Mouse (Mus musculus) hindbrain, embryonic 14.5 days (tissue): ENCODE results near the gene Slc25a28. TPM values are rescaled to one million over a fixed set of nuclear protein-coding genes. Genes with fewer than 3 reads are reported as not detected.
A peak's percentile ranks its signal among the peaks of the same experiment; 100 is the strongest.

Experiments
- ATAC-seq: fragments of 200-750 bp; cut with Nextera tagmentation; 2 replicates; pipeline ENCODE4 v1.8.0; 2017; ENCODE audit warnings: moderate number of reproducible peaks, mild to moderate bottlenecking, moderate TSS enrichment, moderate library complexity; ENCODE audit not compliant: low FRiP score
- DNase-seq: peaks from one replicate; pipeline ENCODE4 v3.0.0-alpha.2; 2015; ENCODE audit warnings: low spot score
- H3K27ac ChIP-seq: fragments of 300-500 bp; sonication (generic); 2 replicates; pipeline ENCODE4 v1.5.1; 2014; ENCODE audit warnings: mild to moderate bottlenecking, moderate library complexity
- H3K27me3 ChIP-seq: fragments of 300-500 bp; sonication (generic); 2 replicates; pipeline ENCODE4 v1.6.1; 2014; ENCODE audit warnings: mild to moderate bottlenecking, low read length, mixed read lengths; ENCODE audit not compliant: control insufficient read depth, insufficient read depth
- H3K36me3 ChIP-seq: fragments of 300-500 bp; sonication (generic); replicated peaks from 2 replicates; pipeline ENCODE4 v1.6.1; 2014; ENCODE audit not compliant: control insufficient read depth, insufficient read depth
- H3K4me1 ChIP-seq: fragments of 300-500 bp; sonication (generic); replicated peaks from 2 replicates; pipeline ENCODE4 v1.6.1; 2014; ENCODE audit warnings: antibody characterized with exemption, low read length, mixed read lengths; ENCODE audit not compliant: control insufficient read depth, insufficient read depth
- H3K4me2 ChIP-seq: fragments of 300-500 bp; sonication (generic); replicated peaks from 2 replicates; pipeline ENCODE4 v1.6.1; 2014; ENCODE audit warnings: mild to moderate bottlenecking, moderate library complexity
- H3K4me3 ChIP-seq: fragments of 300-500 bp; sonication (generic); replicated peaks from 2 replicates; pipeline ENCODE4 v1.5.1; 2014; ENCODE audit warnings: mild to moderate bottlenecking, low read length
- H3K9ac ChIP-seq: fragments of 300-500 bp; sonication (generic); 2 replicates; pipeline ENCODE4 v1.6.1; 2014
- H3K9me3 ChIP-seq: fragments of 300-500 bp; sonication (generic); 2 replicates; pipeline ENCODE4 v1.6.1; 2016; ENCODE audit warnings: low read length; ENCODE audit not compliant: control insufficient read depth
- WGBS: fragments of 180-500 bp; shearing (Covaris S2); extraction: QIAGEN DNeasy Blood & Tissue Kit; methylation state at CpG from one replicate; pipeline ENCODE4 v1.1.7; 2014; 5-methylcytosine and 5-hydroxymethylcytosine counted together
- polyA plus RNA-seq: library from polyadenylated mRNA; unstranded; fragments of >200 nt; fragmentation: Nextera tagmentation; extraction: Ambion mirVana; gene quantifications from 2 replicates; pipeline ENCODE4 v1.2.1, GENCODE M21; 2014

Gene Slc25a28
- polyA plus RNA-seq, 1 experiment from 2014 or later: 14.2 TPM

GRCm38 (mm10) chr19:43648343-43648742, 26.3 kb downstream of the Slc25a28 start:
- no peak overlapping the region for H3K27ac ChIP-seq
- no peaks in the 10 kb centered on the region for H3K36me3 ChIP-seq
- no peak overlapping the region for H3K4me3 ChIP-seq
- no peak overlapping the region for H3K9ac ChIP-seq
- no peaks in the 10 kb centered on the region for H3K4me1 ChIP-seq
- DNase-seq: no peak
- WGBS: 91% methylated on average over 4 of the region's 4 CpGs
- H3K9me3 ChIP-seq: no peaks in the 10 kb centered on the region
- ATAC-seq: no peak
- H3K27me3 ChIP-seq: no peaks in the 10 kb centered on the region
- no peak overlapping the region for H3K4me2 ChIP-seq

DNA sequence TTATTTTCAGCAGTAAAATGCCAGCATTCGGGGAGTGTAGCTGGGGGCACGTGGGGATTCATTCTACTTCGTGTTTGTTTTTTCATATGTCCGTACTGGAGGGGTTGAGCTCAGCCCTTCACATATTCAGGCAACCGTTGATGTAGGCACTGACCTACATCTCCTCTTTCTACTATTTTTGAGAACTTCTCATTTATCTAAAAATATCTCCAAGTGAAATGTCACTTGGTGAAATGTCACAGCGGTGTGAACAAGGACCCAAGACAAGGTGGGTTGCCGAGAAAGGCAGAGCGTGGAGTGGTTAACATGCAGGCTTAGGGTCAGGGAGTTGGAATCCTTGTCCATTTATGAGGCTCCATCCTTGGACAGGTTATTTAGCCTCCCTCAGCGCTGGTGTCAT, 27.4 kb downstream of the Slc25a28 start:
- Histone ChIP-seq H3K4me2 (no peak overlapping the region), H3K36me3 (no peaks in the 10 kb centered on the region), H3K9me3 (no peaks in the 10 kb centered on the region), H3K4me3 (no peak overlapping the region), H3K27ac (no peak overlapping the region), H3K27me3 (no peaks in the 10 kb centered on the region), H3K9ac (no peak overlapping the region), H3K4me1 (no peaks in the 10 kb centered on the region)
- ATAC-seq: no peak
- WGBS: 90% methylated on average over 9 of the region's 9 CpGs
- DNase-seq: no peak

DNA sequence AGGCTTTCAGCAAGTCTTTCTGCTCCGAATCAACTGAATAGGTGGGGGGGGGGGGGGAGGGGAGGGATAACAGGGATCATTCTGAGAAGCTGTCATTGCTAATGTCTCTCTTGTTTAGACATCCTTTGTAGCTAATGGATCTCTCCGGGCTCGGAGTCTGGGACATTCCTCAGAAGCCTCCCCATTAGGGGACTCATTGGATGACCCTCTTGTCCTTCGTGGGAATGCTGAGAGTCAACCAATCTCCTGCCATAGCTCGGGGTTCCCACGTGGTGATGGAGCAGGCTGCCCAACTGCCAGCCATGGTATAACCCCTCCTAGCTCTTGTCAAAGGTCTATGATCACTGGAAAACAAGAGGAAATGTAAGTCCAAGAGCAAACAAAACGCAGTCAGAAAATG, 27.8 kb downstream of the Slc25a28 start:
- H3K27me3 ChIP-seq: no peaks in the 10 kb centered on the region
- ATAC-seq (no peak), DNase-seq (no peak)
- no peak overlapping the region for H3K9ac ChIP-seq
- no peak overlapping the region for H3K4me3 ChIP-seq
- H3K4me1 ChIP-seq: no peaks in the 10 kb centered on the region
- no peaks in the 10 kb centered on the region for H3K9me3 ChIP-seq
- WGBS: 57% methylated on average over 7 of the region's 7 CpGs
- H3K36me3 ChIP-seq: no peaks in the 10 kb centered on the region
- no peak overlapping the region for H3K27ac ChIP-seq
- H3K4me2 ChIP-seq: no peak overlapping the region

- no peaks in the 10 kb centered on the region for H3K27me3 ChIP-seq
- no peaks in the 10 kb centered on the region for H3K36me3 ChIP-seq
- no peaks in the 10 kb centered on the region for H3K9me3 ChIP-seq
- H3K9ac ChIP-seq: no peak overlapping the region
- no peak overlapping the region for H3K27ac ChIP-seq
- DNase-seq (no peak), ATAC-seq (no peak)
- no peaks in the 10 kb centered on the region for H3K4me1 ChIP-seq
- H3K4me2 ChIP-seq: no peak overlapping the region
- no peak overlapping the region for H3K4me3 ChIP-seq
- WGBS: 92% methylated on average over 9 of the region's 9 CpGs
Observed at GRCm38 (mm10) chr19:43645508-43645907, 29.2 kb downstream of the Slc25a28 start.

DNA sequence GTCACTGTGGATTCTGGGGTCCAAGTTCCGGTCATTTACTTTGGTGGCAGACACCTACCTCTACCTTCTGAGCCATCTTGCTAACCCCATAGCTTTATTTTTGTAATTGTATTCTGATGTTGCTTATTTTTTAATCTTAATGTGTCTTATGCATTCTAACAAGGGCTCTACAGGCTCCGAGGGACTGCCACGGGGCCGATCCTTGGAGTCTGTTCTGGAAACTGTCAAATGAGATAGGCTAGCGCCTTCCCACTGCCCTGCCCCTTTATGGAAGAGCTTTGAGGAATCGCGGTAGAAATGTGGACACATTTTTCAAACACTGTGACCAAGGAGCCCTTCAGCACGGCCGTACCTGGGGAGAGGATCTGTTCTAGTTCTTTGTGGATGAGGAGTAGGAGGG, 31.8 kb downstream of the Slc25a28 start:
- no peak overlapping the region for H3K4me3 ChIP-seq
- WGBS: 87% methylated on average over 9 of the region's 9 CpGs
- H3K9ac ChIP-seq: no peak overlapping the region
- no peaks in the 10 kb centered on the region for H3K4me1 ChIP-seq
- DNase-seq (no peak), ATAC-seq (no peak)
- H3K36me3 ChIP-seq: no peaks in the 10 kb centered on the region
- H3K27ac ChIP-seq: no peak overlapping the region
- H3K9me3 ChIP-seq: no peaks in the 10 kb centered on the region
- no peak overlapping the region for H3K4me2 ChIP-seq
- no peaks in the 10 kb centered on the region for H3K27me3 ChIP-seq

DNA sequence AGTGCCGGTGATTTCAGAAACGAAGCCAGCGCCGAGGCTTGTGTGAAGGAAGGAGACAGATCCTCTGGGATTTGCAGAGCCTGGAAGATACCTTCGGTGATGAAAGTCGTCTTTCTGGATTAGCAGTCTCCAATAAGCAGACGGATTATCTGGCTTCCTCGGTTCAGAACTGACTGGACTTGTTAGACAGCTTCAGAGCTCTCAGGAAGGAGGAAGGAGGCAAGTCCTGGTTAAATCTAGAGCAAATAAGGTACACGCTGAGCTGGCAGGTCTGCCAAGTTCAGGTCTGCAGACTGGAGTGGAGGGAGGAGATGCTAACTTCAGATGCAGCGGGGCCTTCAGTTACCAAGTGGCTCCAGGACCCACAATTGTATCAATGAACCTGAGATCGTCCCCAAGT, 32.8 kb downstream of the Slc25a28 start:
- Histone ChIP-seq H3K36me3 (no peaks in the 10 kb centered on the region), H3K4me2 (no peak overlapping the region), H3K4me1 (no peaks in the 10 kb centered on the region), H3K27me3 (no peaks in the 10 kb centered on the region), H3K27ac (no peak overlapping the region), H3K9ac (no peak overlapping the region), H3K4me3 (no peak overlapping the region), H3K9me3 (no peaks in the 10 kb centered on the region)
- no peak for DNase-seq
- WGBS: 76% methylated on average over 11 of the region's 11 CpGs
- no peak for ATAC-seq

GRCm38 (mm10) chr19:43630466-43631251, 44.0 kb downstream of the Slc25a28 start:
- H3K27ac ChIP-seq: no peak overlapping the region
- DNase-seq: peak; percentile 85
- no peak overlapping the region for H3K4me2 ChIP-seq
- H3K4me1 ChIP-seq: no peaks in the 10 kb centered on the region
- WGBS: 32% methylated on average over 12 of the region's 12 CpGs
- H3K36me3 ChIP-seq: no peaks in the 10 kb centered on the region
- H3K4me3 ChIP-seq: no peak overlapping the region
- H3K9me3 ChIP-seq: no peaks in the 10 kb centered on the region
- no peak for ATAC-seq
- H3K27me3 ChIP-seq: no peaks in the 10 kb centered on the region
- H3K9ac ChIP-seq: no peak overlapping the region

DNA sequence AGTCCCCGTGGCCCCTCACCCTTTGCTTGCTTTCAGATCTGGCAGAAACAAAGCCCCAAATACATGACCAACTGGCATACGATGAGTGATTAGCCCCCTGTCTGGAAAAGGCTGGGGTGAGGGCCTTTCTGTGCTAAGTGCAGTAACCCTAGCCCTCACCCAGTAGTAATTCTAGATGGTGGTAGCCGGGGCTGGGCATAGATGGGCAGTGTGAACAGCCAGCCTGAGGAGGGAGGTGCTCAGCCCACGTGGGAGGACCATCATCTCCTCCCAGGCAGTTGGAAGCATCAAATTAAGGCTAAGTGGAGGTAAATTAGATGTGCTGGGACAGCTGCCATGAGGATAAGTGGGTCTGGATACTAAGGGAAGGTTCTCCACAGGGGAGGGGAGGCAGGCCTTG, 45.6 kb downstream of the Slc25a28 start:
- H3K4me1 ChIP-seq: no peaks in the 10 kb centered on the region
- H3K9me3 ChIP-seq: no peaks in the 10 kb centered on the region
- 0 out of 2 replicates have a peak, but pooled peaks cover 5% of the 10 kb centered on the region for H3K27me3 ChIP-seq
- no peaks in the 10 kb centered on the region for H3K36me3 ChIP-seq
- H3K4me2 ChIP-seq: no peak overlapping the region
- H3K27ac ChIP-seq: no peak overlapping the region
- no peak for ATAC-seq
- WGBS: 35% methylated on average over 4 of the region's 4 CpGs
- DNase-seq: no peak
- H3K4me3 ChIP-seq: no peak overlapping the region
- no peak overlapping the region for H3K9ac ChIP-seq

GRCm38 (mm10) chr19:43627345-43627744, 47.3 kb downstream of the Slc25a28 start:
- 92% methylated on average over 3 of the region's 3 CpGs for WGBS
- DNase-seq (no peak), ATAC-seq (no peak)
- Histone ChIP-seq H3K4me2 (no peak overlapping the region), H3K9ac (no peak overlapping the region), H3K4me1 (no peaks in the 10 kb centered on the region), H3K4me3 (no peak overlapping the region), H3K27me3 (peaks cover 19% of the 10 kb centered on the region), H3K27ac (no peak overlapping the region), H3K9me3 (no peaks in the 10 kb centered on the region), H3K36me3 (no peaks in the 10 kb centered on the region)

DNA sequence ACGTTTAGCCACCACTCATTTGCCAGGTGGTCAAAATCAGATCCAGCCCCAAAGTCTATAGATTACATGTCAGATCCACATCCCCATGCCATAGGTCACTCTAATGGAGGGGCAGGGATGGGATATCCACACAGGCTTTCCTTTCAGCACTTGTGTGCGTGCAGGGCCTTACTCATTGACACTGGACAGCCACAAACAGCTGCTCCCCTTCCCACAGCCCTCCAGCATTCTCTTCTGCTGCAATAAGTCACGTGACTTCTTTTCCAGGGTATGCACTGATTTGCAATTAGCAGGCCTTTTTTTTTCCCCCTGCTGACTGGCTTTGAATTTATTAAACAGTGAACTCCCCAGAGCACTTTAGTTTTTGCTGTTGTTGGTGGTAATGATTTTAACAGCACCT, 48.5 kb downstream of the Slc25a28 start:
- ATAC-seq (no peak), DNase-seq (no peak)
- 21% methylated on average over 3 of the region's 3 CpGs for WGBS
- H3K9ac ChIP-seq: no peak overlapping the region
- no peaks in the 10 kb centered on the region for H3K4me1 ChIP-seq
- no peak overlapping the region for H3K4me2 ChIP-seq
- H3K27me3 ChIP-seq: peaks cover 31% of the 10 kb centered on the region
- H3K9me3 ChIP-seq: no peaks in the 10 kb centered on the region
- H3K27ac ChIP-seq: no peak overlapping the region
- no peak overlapping the region for H3K4me3 ChIP-seq
- H3K36me3 ChIP-seq: no peaks in the 10 kb centered on the region
